Mouse (Mus musculus) hindbrain, embryonic 11.5 days (tissue): Measurements from ENCODE around the gene Tom1l2. TPM values are rescaled to one million over a fixed set of nuclear protein-coding genes. Genes with fewer than 3 reads are reported as not detected.

Experiments
- ATAC-seq: fragments of 200-750 bp; cut with Nextera tagmentation; 2 replicates; pipeline ENCODE4 v1.8.0; 2017; ENCODE audit warnings: mild to moderate bottlenecking, moderate TSS enrichment, moderate library complexity; ENCODE audit not compliant: low FRiP score
- DNase-seq: peaks from one replicate; pipeline ENCODE4 v3.0.0-alpha.2; 2015; ENCODE audit warnings: low spot score
- H3K27ac ChIP-seq: fragments of 300-500 bp; sonication (generic); 2 replicates; pipeline ENCODE4 v1.5.1; 2014; ENCODE audit warnings: mild to moderate bottlenecking, low read depth, low read length
- H3K27me3 ChIP-seq: fragments of 300-500 bp; sonication (generic); 2 replicates; pipeline ENCODE4 v1.6.1; 2014; ENCODE audit warnings: mild to moderate bottlenecking, low read length, moderate library complexity, mixed read lengths; ENCODE audit not compliant: control insufficient read depth, insufficient read depth
- H3K36me3 ChIP-seq: fragments of 300-500 bp; sonication (generic); 2 replicates; pipeline ENCODE4 v1.6.1; 2014; ENCODE audit warnings: mild to moderate bottlenecking, low read length, moderate library complexity, mixed read lengths; ENCODE audit not compliant: control insufficient read depth, insufficient read depth
- H3K4me1 ChIP-seq: fragments of 300-500 bp; sonication (generic); replicated peaks from 2 replicates; pipeline ENCODE4 v1.6.1; 2014; ENCODE audit warnings: low read length, mixed read lengths; ENCODE audit not compliant: control insufficient read depth, insufficient read depth
- H3K4me2 ChIP-seq: fragments of 300-500 bp; sonication (generic); replicated peaks from 2 replicates; pipeline ENCODE4 v1.6.1; 2014; ENCODE audit warnings: mild to moderate bottlenecking, low read depth, low read length
- H3K4me3 ChIP-seq: fragments of 300-500 bp; sonication (generic); 2 replicates; pipeline ENCODE4 v1.5.1; 2014; ENCODE audit warnings: low read depth, low read length
- H3K9ac ChIP-seq: fragments of 300-500 bp; sonication (generic); 2 replicates; pipeline ENCODE4 v1.6.1; 2014; ENCODE audit warnings: low read depth, low read length
- H3K9me3 ChIP-seq: fragments of 300-500 bp; sonication (generic); 2 replicates; pipeline ENCODE4 v1.6.1; 2016; ENCODE audit warnings: low read length; ENCODE audit not compliant: control insufficient read depth
- WGBS: fragments of 180-500 bp; shearing (Covaris S2); extraction: QIAGEN DNeasy Blood & Tissue Kit; methylation state at CpG from one replicate; pipeline ENCODE4 v1.1.7; 2014; 5-methylcytosine and 5-hydroxymethylcytosine counted together
- polyA plus RNA-seq: library from polyadenylated mRNA; unstranded; fragments of >200 nt; fragmentation: Nextera tagmentation; extraction: Ambion mirVana; gene quantifications from 2 replicates; pipeline ENCODE4 v1.2.1, GENCODE M21; 2014

Gene Tom1l2
- polyA plus RNA-seq, 1 experiment from 2014 or later: 13.9 TPM

DNA sequence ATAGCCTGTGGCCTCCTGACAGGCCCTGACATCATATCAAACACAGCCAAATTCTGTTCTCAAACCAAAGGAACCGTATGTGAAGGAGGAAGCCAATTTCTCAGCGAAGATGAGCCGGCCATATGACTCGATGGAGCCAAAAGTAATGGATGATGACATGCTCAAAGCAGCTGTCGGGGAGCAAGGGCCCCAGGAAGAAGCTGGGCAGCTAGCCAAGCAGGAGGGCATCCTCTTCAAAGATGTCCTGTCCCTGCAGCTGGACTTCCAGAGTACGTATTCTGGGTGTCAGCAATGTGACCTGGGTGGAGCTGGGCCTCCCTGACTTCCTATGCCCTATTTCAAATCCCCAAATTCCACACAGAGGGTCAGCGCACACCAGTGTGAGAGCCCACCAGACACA is 5.8 kb upstream of the Tom1l2 start:
- Histone ChIP-seq H3K4me1 (no peaks in the 10 kb centered on the region), H3K4me3 (no peak overlapping the region), H3K4me2 (no peak overlapping the region), H3K9me3 (no peaks in the 10 kb centered on the region), H3K36me3 (no peaks in the 10 kb centered on the region), H3K9ac (no peak overlapping the region), H3K27me3 (no peaks in the 10 kb centered on the region), H3K27ac (no peak overlapping the region)
- DNase-seq (no peak), ATAC-seq (no peak)
- 86% methylated on average over 7 of the region's 7 CpGs for WGBS

DNA sequence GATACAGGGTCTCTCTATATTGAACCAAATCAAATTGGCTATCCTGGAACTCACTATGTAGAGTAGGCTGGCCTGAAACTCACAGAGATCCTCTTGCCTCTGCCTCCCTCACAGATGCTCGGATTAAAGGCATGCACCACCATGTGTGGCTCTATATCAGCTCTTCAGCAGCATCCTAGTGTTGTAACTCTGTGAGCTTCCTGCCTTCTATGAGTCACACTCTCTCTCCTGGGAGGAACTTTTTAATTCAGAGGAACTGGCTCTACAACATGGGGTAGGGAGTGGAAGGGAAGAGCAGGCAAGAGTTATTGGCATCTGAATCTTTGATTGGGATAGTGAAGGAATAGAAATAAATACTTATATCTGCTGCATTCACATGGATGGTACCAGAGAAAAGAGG is 4.4 kb upstream of the Tom1l2 start:
- Histone ChIP-seq H3K4me1 (peaks cover 2% of the 10 kb centered on the region; the same call in 1 of the 2 replicates), H3K9me3 (no peaks in the 10 kb centered on the region), H3K4me3 (no peak overlapping the region), H3K36me3 (no peaks in the 10 kb centered on the region), H3K27ac (no peak overlapping the region), H3K9ac (no peak overlapping the region), H3K4me2 (no peak overlapping the region), H3K27me3 (no peaks in the 10 kb centered on the region)
- DNase-seq (no peak), ATAC-seq (no peak)
- 43% methylated on average over 1 of the region's 1 CpGs for WGBS

DNA sequence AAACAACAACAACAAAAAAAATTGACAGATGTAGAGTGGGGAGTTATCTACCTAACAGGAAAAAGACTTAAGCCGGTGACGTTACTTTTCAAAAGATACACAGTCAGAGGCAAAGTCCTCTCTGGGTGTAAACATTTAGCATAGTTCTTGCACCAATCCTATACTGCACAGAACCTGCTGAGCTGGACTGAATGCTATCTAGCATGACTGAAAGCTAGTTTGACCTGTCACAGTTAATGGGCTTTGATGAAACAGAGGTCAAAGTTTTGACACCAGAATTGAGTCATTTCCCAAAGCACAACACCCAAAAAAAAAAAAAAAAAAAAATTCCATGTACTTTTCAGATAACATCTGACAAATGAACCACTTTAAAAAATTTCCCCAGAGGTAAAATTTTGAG is 3.2 kb upstream of the Tom1l2 start:
- no peaks in the 10 kb centered on the region for H3K36me3 ChIP-seq
- H3K4me2 ChIP-seq: no peak overlapping the region
- H3K9ac ChIP-seq: no peak overlapping the region
- no peaks in the 10 kb centered on the region for H3K27me3 ChIP-seq
- no peak overlapping the region for H3K27ac ChIP-seq
- DNase-seq (no peak), ATAC-seq (no peak)
- no peak overlapping the region for H3K4me3 ChIP-seq
- peaks cover 6% of the 10 kb centered on the region; the same call in 1 of the 2 replicates for H3K4me1 ChIP-seq
- H3K9me3 ChIP-seq: no peaks in the 10 kb centered on the region
- WGBS: 93% methylated on average over 2 of the region's 2 CpGs

GRCm38 (mm10) chr11:60351925-60352371 is 757 bp downstream of the Tom1l2 start:
- H3K4me1 ChIP-seq: peaks cover 6% of the 10 kb centered on the region; the same call in 1 of the 2 replicates
- no peaks in the 10 kb centered on the region for H3K9me3 ChIP-seq
- H3K4me2 ChIP-seq: peak overlapping the region; percentile 93
- WGBS: 27% methylated on average over 11 of the region's 11 CpGs
- H3K36me3 ChIP-seq: no peaks in the 10 kb centered on the region
- ATAC-seq: no peak
- peak overlapping the region; percentile 66 for H3K9ac ChIP-seq
- no peak for DNase-seq
- H3K27ac ChIP-seq: no peak overlapping the region
- no peaks in the 10 kb centered on the region for H3K27me3 ChIP-seq
- peak overlapping the region; percentile 55 for H3K4me3 ChIP-seq

- Histone ChIP-seq H3K9ac (no peak overlapping the region), H3K4me3 (no peak overlapping the region)
- WGBS: 68% methylated on average over 2 of the region's 2 CpGs
These were observed 1.3 kb downstream of the Tom1l2 start for GRCm38 (mm10) chr11:60351388-60351787.

GRCm38 (mm10) chr11:60346537-60346936 is 6.2 kb downstream of the Tom1l2 start:
- H3K36me3 ChIP-seq: no peaks in the 10 kb centered on the region
- H3K27ac ChIP-seq: no peak overlapping the region
- no peaks in the 10 kb centered on the region for H3K4me1 ChIP-seq
- no peaks in the 10 kb centered on the region for H3K9me3 ChIP-seq
- no peak overlapping the region for H3K9ac ChIP-seq
- DNase-seq: no peak
- H3K4me2 ChIP-seq: no peak overlapping the region
- ATAC-seq: no peak
- H3K27me3 ChIP-seq: no peaks in the 10 kb centered on the region
- 78% methylated on average over 4 of the region's 4 CpGs for WGBS
- no peak overlapping the region for H3K4me3 ChIP-seq

More at GRCm38 (mm10) chr11:60351388-60351787, 1.3 kb downstream of the Tom1l2 start:
- H3K9me3 ChIP-seq: no peaks in the 10 kb centered on the region
- H3K27ac ChIP-seq: no peak overlapping the region
- peaks cover 6% of the 10 kb centered on the region; the same call in 1 of the 2 replicates for H3K4me1 ChIP-seq
- no peaks in the 10 kb centered on the region for H3K27me3 ChIP-seq
- ATAC-seq (no peak), DNase-seq (no peak)
- H3K4me2 ChIP-seq: no peak overlapping the region
- no peaks in the 10 kb centered on the region for H3K36me3 ChIP-seq

- no peaks in the 10 kb centered on the region for H3K9me3 ChIP-seq
- H3K9ac ChIP-seq: no peak overlapping the region
- no peak overlapping the region for H3K4me2 ChIP-seq
- no peak overlapping the region for H3K4me3 ChIP-seq
- H3K36me3 ChIP-seq: no peaks in the 10 kb centered on the region
- no peaks in the 10 kb centered on the region for H3K4me1 ChIP-seq
- no peaks in the 10 kb centered on the region for H3K27me3 ChIP-seq
- no peak overlapping the region for H3K27ac ChIP-seq
- 82% methylated on average over 4 of the region's 4 CpGs for whole genome bisulfite sequencing
- DNase-seq (no peak), ATAC-seq (no peak)
These were observed 6.8 kb downstream of the Tom1l2 start for GRCm38 (mm10) chr11:60345868-60346267.

DNA sequence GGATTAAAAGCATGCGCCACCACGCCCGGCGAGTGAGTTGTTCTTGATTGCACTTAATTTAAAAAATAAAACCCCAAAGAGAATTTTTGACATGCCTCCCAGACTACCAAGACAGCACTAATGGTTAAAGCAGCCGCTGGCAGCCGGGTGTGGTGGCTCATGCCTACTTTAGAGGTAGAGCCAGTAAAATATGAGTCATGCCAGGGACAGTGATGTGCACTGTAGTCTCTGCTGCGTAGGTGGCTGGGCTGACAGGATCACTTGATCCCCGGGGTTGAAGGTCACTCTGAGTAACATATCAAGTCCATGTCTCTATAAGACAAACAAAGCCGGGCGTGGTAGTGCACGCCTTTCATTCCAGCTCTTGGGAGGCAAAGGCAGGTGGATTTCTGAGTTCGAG is 13.3 kb downstream of the Tom1l2 start:
- Histone ChIP-seq H3K36me3 (no peaks in the 10 kb centered on the region), H3K9ac (no peak overlapping the region), H3K27ac (no peak overlapping the region), H3K4me1 (no peaks in the 10 kb centered on the region), H3K27me3 (no peaks in the 10 kb centered on the region), H3K4me3 (no peak overlapping the region), H3K9me3 (no peaks in the 10 kb centered on the region), H3K4me2 (no peak overlapping the region)
- DNase-seq: no peak
- no peak for ATAC-seq
- WGBS: 96% methylated on average over 12 of the region's 12 CpGs

GRCm38 (mm10) chr11:60338291-60338690 is 14.4 kb downstream of the Tom1l2 start:
- no peaks in the 10 kb centered on the region for H3K9me3 ChIP-seq
- ATAC-seq (no peak), DNase-seq (peak; percentile 61)
- H3K4me1 ChIP-seq: no peaks in the 10 kb centered on the region
- 74% methylated on average over 4 of the region's 4 CpGs for WGBS
- H3K27ac ChIP-seq: no peak overlapping the region
- H3K27me3 ChIP-seq: no peaks in the 10 kb centered on the region
- no peak overlapping the region for H3K4me2 ChIP-seq
- H3K36me3 ChIP-seq: no peaks in the 10 kb centered on the region
- no peak overlapping the region for H3K4me3 ChIP-seq
- no peak overlapping the region for H3K9ac ChIP-seq
